Mouse (Mus musculus) lung, embryonic 14.5 days (tissue): ENCODE measurements around the gene Sgip1. TPM values are rescaled to one million over a fixed set of nuclear protein-coding genes. Genes with fewer than 3 reads are reported as not detected.

Source experiments
- ATAC-seq: fragments of 200-750 bp; cut with Nextera tagmentation; 2 replicates; pipeline ENCODE4 v1.8.0; 2017; ENCODE audit warnings: mild to moderate bottlenecking, moderate TSS enrichment, moderate library complexity; ENCODE audit not compliant: insufficient read depth
- DNase-seq: peaks from one replicate; pipeline ENCODE4 v3.0.0-alpha.2; 2015
- H3K27ac ChIP-seq: fragments of 300-500 bp; sonication (generic); 2 replicates; pipeline ENCODE4 v1.5.1; 2014; ENCODE audit warnings: low read depth, mild to moderate bottlenecking, moderate library complexity
- H3K27me3 ChIP-seq: fragments of 300-500 bp; sonication (generic); 2 replicates; pipeline ENCODE4 v1.6.1; 2014; ENCODE audit warnings: low read length, control low read depth; ENCODE audit not compliant: insufficient read depth
- H3K36me3 ChIP-seq: fragments of 300-500 bp; sonication (generic); 2 replicates; pipeline ENCODE4 v1.6.1; 2014; ENCODE audit warnings: control low read depth; ENCODE audit not compliant: insufficient read depth
- H3K4me1 ChIP-seq: fragments of 300-500 bp; sonication (generic); 2 replicates; pipeline ENCODE4 v1.6.1; 2014; ENCODE audit warnings: antibody characterized with exemption, control low read depth; ENCODE audit not compliant: insufficient read depth
- H3K4me2 ChIP-seq: fragments of 300-500 bp; sonication (generic); 2 replicates; pipeline ENCODE4 v1.6.1; 2014; ENCODE audit warnings: mild to moderate bottlenecking
- H3K4me3 ChIP-seq: fragments of 300-500 bp; sonication (generic); 2 replicates; pipeline ENCODE4 v1.5.1; 2014; ENCODE audit warnings: low read depth, low read length
- H3K9ac ChIP-seq: fragments of 300-500 bp; sonication (generic); 2 replicates; pipeline ENCODE4 v1.6.1; 2014
- H3K9me3 ChIP-seq: fragments of 300-500 bp; sonication (generic); 2 replicates; pipeline ENCODE4 v1.6.1; 2016; ENCODE audit warnings: low read depth, low read length, control low read depth
- CTCF ChIP-seq: IDR thresholded peaks from 2 replicates; pipeline ENCODE4 v1.5.1; 2016; ENCODE audit warnings: antibody characterized with exemption, low read depth
- WGBS: fragments of 180-500 bp; shearing (Covaris S2); extraction: QIAGEN DNeasy Blood & Tissue Kit; methylation state at CpG from one replicate; pipeline ENCODE4 v1.1.7; 2014; 5-methylcytosine and 5-hydroxymethylcytosine counted together
- polyA plus RNA-seq: library from polyadenylated mRNA; unstranded; fragments of >200 nt; fragmentation: Nextera tagmentation; extraction: Ambion mirVana; gene quantifications from 2 replicates; pipeline ENCODE4 v1.2.1, GENCODE M21; 2014

The Sgip1 gene
- polyA plus RNA-seq, 1 experiment from 2014 or later, result 6.9 TPM

DNA sequence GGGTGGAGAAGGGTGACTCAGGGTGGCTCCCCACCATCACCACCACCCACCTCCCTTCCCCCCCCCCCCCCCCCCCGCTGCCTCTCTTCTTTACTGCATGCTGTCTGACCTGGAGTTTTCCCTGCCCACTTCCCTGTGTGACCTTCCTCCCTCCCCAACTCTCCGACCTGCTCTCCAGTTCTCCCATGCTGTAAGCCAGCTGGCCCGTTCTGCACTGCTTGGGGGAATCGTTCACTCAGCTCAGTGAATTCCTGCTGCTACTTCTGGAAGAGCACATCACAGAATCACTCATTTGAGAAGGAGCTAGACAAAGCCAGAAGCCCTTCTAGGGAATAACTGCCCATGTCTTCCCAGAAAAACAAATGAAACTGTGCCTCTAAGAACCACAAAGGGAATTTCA lies 188.4 kb downstream of the Sgip1 start:
- no peak overlapping the region for H3K4me3 ChIP-seq
- no peak for TF ChIP-seq CTCF
- H3K9me3 ChIP-seq, result no peaks in the 10 kb centered on the region
- H3K27me3 ChIP-seq, result no peaks in the 10 kb centered on the region
- H3K27ac ChIP-seq, result no peak overlapping the region
- H3K36me3 ChIP-seq, result no peaks in the 10 kb centered on the region
- WGBS, result 32% methylated on average over 3 of the region's 4 CpGs
- no peak for DNase-seq
- H3K4me2 ChIP-seq, result no peak overlapping the region
- H3K9ac ChIP-seq, result no peak overlapping the region
- no peaks in the 10 kb centered on the region for H3K4me1 ChIP-seq
- no peak for ATAC-seq

DNA sequence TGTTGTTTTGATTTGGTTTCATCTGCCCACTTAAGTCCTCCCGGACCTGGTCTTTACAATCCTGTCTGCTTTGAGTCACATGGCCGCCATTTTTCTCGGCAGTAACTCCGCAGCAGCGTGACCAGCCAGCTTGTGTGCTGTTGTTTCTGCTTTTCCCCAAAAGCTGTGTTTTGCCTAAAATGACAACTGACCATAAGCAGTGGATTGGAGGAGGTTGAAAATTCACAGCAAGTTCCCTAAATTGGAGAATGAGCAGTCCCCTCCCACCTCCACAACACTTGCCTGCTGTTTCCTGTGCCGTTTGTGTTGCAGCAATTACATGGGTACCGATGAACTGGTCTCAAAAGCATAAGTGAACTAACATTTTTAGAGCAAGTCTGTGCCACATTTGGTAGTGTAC lies 189.6 kb downstream of the Sgip1 start:
- H3K36me3 ChIP-seq, result no peaks in the 10 kb centered on the region
- H3K27ac ChIP-seq, result no peak overlapping the region
- H3K9me3 ChIP-seq, result no peaks in the 10 kb centered on the region
- no peak overlapping the region for H3K4me3 ChIP-seq
- 83% methylated on average over 7 of the region's 7 CpGs for WGBS
- no peak overlapping the region for H3K4me2 ChIP-seq
- TF ChIP-seq CTCF, result no peak
- H3K9ac ChIP-seq, result no peak overlapping the region
- DNase-seq (no peak), ATAC-seq (no peak)
- no peaks in the 10 kb centered on the region for H3K4me1 ChIP-seq
- no peaks in the 10 kb centered on the region for H3K27me3 ChIP-seq

DNA sequence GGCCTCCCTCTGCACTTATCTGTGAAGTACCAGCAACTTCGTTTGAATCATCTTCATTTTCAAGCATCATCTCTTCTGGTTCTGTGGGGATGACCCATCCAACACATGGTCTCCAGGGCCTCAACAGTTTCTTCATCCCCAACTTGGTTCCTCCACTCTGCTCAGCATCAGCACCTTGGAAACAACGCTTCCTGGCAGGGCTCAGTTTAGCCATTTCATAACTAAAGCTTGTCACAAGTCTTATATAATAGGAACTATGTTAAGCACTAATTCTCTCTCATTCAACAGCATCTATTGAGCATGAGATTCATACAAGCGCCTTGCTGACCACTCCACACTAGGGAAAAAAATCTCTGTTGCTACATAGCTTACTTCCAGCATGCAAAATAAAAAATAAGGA lies 199.2 kb downstream of the Sgip1 start:
- WGBS, result 73% methylated on average over 3 of the region's 3 CpGs

DNA sequence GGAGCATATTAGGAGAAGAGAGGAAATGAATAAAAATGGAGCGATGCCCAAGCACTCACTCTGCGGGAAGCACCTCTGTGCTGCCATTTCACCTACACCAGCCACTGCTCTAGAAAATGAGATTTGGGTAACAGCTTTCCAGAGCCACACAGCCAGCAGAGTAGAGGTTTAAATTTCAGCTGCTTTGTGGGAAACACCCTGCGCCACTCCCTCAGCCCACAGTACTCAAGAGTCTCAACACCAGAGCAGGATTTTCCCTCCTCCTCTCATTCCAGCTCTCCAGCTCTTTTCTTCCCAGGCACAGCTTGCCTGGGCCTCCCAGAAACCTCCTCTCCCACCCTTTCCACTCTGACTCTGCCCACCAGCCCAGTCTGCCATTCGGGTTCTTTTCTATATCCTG lies 199.6 kb downstream of the Sgip1 start:
- no peak for TF ChIP-seq CTCF
- no peak overlapping the region for H3K27ac ChIP-seq
- 78% methylated on average over 4 of the region's 4 CpGs for WGBS

More for the DNA sequence above, 199.2 kb downstream of the Sgip1 start:
- Histone ChIP-seq H3K4me3 (no peak overlapping the region), H3K9ac (no peak overlapping the region), H3K36me3 (no peaks in the 10 kb centered on the region), H3K9me3 (no peaks in the 10 kb centered on the region), H3K27ac (no peak overlapping the region), H3K27me3 (no peaks in the 10 kb centered on the region), H3K4me2 (no peak overlapping the region), H3K4me1 (no peaks in the 10 kb centered on the region)
- ATAC-seq, result no peak
- no peak for DNase-seq
- TF ChIP-seq CTCF, result no peak

DNA sequence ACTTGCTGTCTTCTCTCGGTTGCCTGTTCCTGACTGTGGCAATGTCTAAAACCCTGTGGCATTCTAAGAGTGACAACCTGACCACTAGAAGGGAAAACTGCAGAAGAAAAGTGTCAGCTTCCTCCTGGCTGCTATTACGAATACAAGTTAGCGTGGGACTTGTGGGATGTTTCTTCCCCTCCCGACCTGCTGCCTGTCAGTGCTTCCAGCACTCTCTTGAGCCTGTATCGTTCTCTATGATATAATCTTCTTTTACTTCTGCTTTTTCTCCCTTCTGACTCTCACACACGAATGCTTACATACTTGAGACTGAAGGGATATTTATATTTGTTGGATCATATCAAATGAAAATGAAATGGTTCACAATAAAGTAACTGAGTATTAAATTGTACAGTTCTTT lies 203.2 kb downstream of the Sgip1 start:
- DNase-seq (no peak), ATAC-seq (no peak)
- no peak for TF ChIP-seq CTCF
- Histone ChIP-seq H3K9ac (no peak overlapping the region), H3K36me3 (no peaks in the 10 kb centered on the region), H3K4me1 (no peaks in the 10 kb centered on the region), H3K27ac (no peak overlapping the region), H3K4me2 (no peak overlapping the region), H3K4me3 (no peak overlapping the region), H3K9me3 (no peaks in the 10 kb centered on the region), H3K27me3 (no peaks in the 10 kb centered on the region)
- WGBS, result 69% methylated on average over 6 of the region's 6 CpGs

More for the DNA sequence above, 199.6 kb downstream of the Sgip1 start:
- Histone ChIP-seq H3K4me2 (no peak overlapping the region), H3K27me3 (no peaks in the 10 kb centered on the region), H3K4me3 (no peak overlapping the region), H3K9me3 (no peaks in the 10 kb centered on the region), H3K36me3 (no peaks in the 10 kb centered on the region), H3K4me1 (no peaks in the 10 kb centered on the region), H3K9ac (no peak overlapping the region)
- DNase-seq (no peak), ATAC-seq (no peak)

DNA sequence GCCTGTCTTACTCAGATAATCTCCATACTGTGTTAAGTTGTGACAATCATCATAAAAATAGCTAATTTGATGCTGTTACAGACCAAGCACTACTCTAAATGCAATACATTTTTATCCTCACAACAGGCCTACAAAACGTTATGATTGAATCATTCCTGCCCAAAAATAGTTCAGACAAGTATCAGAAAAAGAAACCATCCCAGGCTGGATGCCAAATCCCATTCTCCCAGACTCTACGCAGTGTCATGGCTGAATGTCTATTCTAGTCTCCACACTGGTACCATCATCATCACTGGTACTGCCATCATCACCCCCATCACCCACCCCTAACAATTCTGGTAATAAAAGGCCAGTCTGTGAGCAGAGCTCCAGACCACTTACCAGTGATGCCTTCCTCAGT lies 211.4 kb downstream of the Sgip1 start:
- no peaks in the 10 kb centered on the region for H3K4me1 ChIP-seq
- WGBS, result 67% methylated on average over 2 of the region's 2 CpGs
- no peak overlapping the region for H3K9ac ChIP-seq
- DNase-seq (no peak), ATAC-seq (no peak)
- no peak overlapping the region for H3K4me2 ChIP-seq
- H3K4me3 ChIP-seq, result no peak overlapping the region
- no peaks in the 10 kb centered on the region for H3K9me3 ChIP-seq
- no peaks in the 10 kb centered on the region for H3K36me3 ChIP-seq
- no peaks in the 10 kb centered on the region for H3K27me3 ChIP-seq
- no peak for TF ChIP-seq CTCF
- no peak overlapping the region for H3K27ac ChIP-seq

DNA sequence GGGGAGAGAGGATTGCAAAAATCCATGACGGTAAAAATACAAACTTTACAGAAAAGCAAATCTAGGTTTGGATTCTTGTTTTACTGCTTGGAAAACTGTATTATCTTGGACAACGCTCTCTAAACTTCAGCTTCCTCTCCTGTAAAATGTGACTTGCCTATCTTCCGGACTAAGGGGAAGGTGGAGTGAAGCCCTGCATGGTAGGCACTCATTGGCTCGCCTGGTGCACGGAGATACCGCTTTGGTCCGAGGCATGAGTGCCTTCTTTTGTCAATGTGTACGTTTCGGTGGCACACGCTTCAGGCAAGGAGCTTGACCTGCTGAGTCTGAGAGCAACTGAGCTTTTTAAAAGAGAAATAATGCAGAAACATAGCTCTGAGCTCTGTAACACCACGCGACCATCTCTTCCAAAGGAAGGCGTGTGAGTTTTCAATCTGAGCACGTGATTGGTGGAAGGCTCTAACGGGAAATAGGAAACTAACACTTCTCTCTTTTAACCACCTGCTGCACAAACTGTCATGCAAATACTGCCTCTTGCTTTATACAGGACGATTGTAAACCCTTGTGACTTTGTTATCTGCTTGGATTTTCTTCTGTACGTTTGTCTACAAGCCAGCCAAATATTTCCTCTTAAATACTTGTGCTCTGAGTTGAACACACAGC lies 214.3 kb downstream of the Sgip1 start:
- no peaks in the 10 kb centered on the region for H3K4me1 ChIP-seq
- ATAC-seq (no peak), DNase-seq (peak; percentile 21)
- no peak overlapping the region for H3K4me3 ChIP-seq
- H3K27ac ChIP-seq, result no peak overlapping the region
- TF ChIP-seq CTCF, result no peak
- no peaks in the 10 kb centered on the region for H3K9me3 ChIP-seq
- no peaks in the 10 kb centered on the region for H3K36me3 ChIP-seq
- H3K9ac ChIP-seq, result no peak overlapping the region
- peak overlapping the region; percentile 27; the same call in 1 of the 2 replicates for H3K4me2 ChIP-seq
- WGBS, result 57% methylated on average over 17 of the region's 17 CpGs
- H3K27me3 ChIP-seq, result no peaks in the 10 kb centered on the region

DNA sequence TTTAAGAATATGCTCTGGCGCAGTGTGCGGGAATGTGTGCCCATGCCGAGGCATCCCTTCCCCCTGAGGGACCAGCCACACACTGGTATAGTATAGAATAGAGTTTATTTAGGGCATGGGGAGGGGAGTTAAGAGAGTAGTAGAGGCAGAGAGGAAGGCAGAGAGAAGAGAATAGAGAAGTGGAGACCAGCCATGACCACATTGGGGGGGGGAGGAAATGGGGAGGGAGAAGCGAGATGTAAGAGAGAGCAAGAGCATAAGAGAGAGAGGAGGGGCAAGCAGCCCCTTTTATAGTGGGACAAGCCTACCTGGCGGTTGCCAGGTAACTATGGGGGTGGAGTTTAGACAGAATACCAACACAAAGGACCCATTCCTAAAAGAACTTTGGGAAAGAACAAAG lies 218.3 kb downstream of the Sgip1 start:
- ATAC-seq (no peak), DNase-seq (no peak)
- Histone ChIP-seq H3K4me2 (no peak overlapping the region), H3K9me3 (no peaks in the 10 kb centered on the region), H3K27ac (no peak overlapping the region), H3K4me3 (no peak overlapping the region), H3K9ac (no peak overlapping the region), H3K36me3 (no peaks in the 10 kb centered on the region), H3K27me3 (no peaks in the 10 kb centered on the region), H3K4me1 (no peaks in the 10 kb centered on the region)
- no peak for TF ChIP-seq CTCF
- 84% methylated on average over 5 of the region's 5 CpGs for WGBS
